Mouse (Mus musculus): ENCODE measurements around the gene Lrpprc. TPM values are rescaled to one million over a fixed set of nuclear protein-coding genes. Genes with fewer than 3 reads are reported as not detected.

Gene Lrpprc
- polyA plus RNA-seq, 1 experiment = 7.0 TPM

GRCm38 (mm10) chr17:84665691-84666090 lies 124.9 kb downstream of the Lrpprc start:
- TF ChIP-seq CTCF (IDR thresholded peaks at IDR 0.05; ENCODE audit: insufficient read depth, low read length) (no peak), POLR2A (IDR thresholded peaks at IDR 0.05; ENCODE audit: borderline replicate concordance, extremely low read depth, low read depth, low read length) (no peak)
- DNase-seq = no peak
- WGBS = 35% methylated on average over 9 of the region's 9 CpGs
- no peak overlapping the region for H3K4me3 ChIP-seq (replicated peaks; ENCODE audit: extremely low read depth, low read depth, low read length)
- H3K4me1 ChIP-seq (ENCODE audit: control insufficient read depth, insufficient read depth, low read length) = no peaks in the 10 kb centered on the region

DNA sequence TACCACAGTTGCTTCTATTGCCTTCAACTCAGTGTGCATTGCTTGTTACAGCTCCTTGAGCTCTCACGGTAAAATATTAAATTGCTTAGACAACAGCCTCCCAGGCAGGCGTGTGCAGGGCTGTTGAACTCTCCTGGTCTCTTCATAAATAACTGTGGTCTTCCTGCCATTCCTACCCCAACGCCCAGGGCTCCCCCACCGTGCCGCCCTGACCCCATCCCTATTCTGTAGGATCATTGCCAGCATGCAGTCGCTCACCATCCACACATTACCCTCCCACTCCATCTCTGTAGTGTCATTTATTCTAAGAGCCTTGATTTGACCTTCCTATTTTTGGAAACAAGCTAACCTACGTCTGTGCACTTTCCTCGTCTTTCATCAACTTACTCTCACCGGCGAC lies 125.5 kb downstream of the Lrpprc start:
- DNase-seq = no peak
- Histone ChIP-seq H3K4me1 (ENCODE audit: control insufficient read depth, insufficient read depth, low read length) (no peaks in the 10 kb centered on the region), H3K4me3 (replicated peaks; ENCODE audit: extremely low read depth, low read depth, low read length) (no peak overlapping the region)
- WGBS = 50% methylated on average over 10 of the region's 10 CpGs
- TF ChIP-seq POLR2A (IDR thresholded peaks at IDR 0.05; ENCODE audit: borderline replicate concordance, extremely low read depth, low read depth, low read length) (no peak), CTCF (IDR thresholded peaks at IDR 0.05; ENCODE audit: insufficient read depth, low read length) (no peak)

DNA sequence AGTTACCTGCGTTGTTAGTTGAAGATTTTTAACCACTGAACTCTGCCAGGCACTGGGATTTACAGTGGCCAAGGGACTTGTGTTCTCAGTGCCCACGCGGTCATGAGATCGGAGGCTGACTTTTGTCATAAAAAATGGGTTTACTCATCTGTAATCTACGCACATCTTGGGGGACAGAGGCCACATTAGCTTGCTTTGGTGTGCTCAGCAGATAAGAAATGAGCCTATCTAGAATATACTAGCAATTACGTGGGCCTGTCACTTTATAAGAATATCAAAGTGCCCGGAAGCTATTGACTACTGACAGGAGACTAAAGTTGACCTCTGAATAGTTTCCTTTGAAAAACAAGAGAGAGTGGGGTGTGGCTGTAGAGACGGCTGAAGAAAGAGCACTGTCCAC lies 131.6 kb downstream of the Lrpprc start:
- DNase-seq = no peak
- H3K4me3 ChIP-seq (replicated peaks; ENCODE audit: extremely low read depth, low read depth, low read length) = no peak overlapping the region
- H3K4me1 ChIP-seq (ENCODE audit: control insufficient read depth, insufficient read depth, low read length) = no peaks in the 10 kb centered on the region
- TF ChIP-seq CTCF (IDR thresholded peaks at IDR 0.05; ENCODE audit: insufficient read depth, low read length) = no peak
- TF ChIP-seq POLR2A (IDR thresholded peaks at IDR 0.05; ENCODE audit: borderline replicate concordance, extremely low read depth, low read depth, low read length) = no peak
- WGBS = 78% methylated on average over 8 of the region's 8 CpGs

- TF ChIP-seq CTCF (IDR thresholded peaks at IDR 0.05; ENCODE audit: insufficient read depth, low read length) = no peak
- TF ChIP-seq POLR2A (IDR thresholded peaks at IDR 0.05; ENCODE audit: borderline replicate concordance, extremely low read depth, low read depth, low read length) = no peak
- no peak for DNase-seq
- 47% methylated on average over 5 of the region's 5 CpGs for WGBS
- no peaks in the 10 kb centered on the region for H3K4me1 ChIP-seq (ENCODE audit: control insufficient read depth, insufficient read depth, low read length)
- H3K4me3 ChIP-seq (replicated peaks; ENCODE audit: extremely low read depth, low read depth, low read length) = no peak overlapping the region
Measured at GRCm38 (mm10) chr17:84658195-84658594, 132.4 kb downstream of the Lrpprc start.

DNA sequence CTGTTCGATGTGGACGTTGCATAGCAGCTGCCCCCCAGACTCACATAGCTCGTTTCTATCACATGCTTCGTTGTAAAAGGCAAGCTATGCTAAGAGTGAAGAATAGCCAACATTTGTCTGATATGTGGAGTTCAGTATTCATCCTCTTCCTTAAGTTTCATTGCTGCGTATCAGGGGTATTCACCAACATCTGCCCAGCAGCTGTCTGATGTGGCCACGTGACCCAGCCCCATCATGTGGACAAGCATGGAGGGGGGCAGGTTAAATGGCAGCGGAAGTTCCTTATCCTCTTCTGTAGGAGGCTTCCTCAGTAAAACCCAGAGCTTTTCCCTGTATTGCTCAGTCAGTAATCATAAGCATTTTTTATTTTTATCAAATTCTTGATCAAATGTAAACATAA lies 132.8 kb downstream of the Lrpprc start:
- Histone ChIP-seq H3K4me3 (replicated peaks; ENCODE audit: extremely low read depth, low read depth, low read length) (no peak overlapping the region), H3K4me1 (ENCODE audit: control insufficient read depth, insufficient read depth, low read length) (no peaks in the 10 kb centered on the region)
- 63% methylated on average over 7 of the region's 7 CpGs for WGBS
- no peak for DNase-seq
- TF ChIP-seq POLR2A (IDR thresholded peaks at IDR 0.05; ENCODE audit: borderline replicate concordance, extremely low read depth, low read depth, low read length) = no peak
- TF ChIP-seq CTCF (IDR thresholded peaks at IDR 0.05; ENCODE audit: insufficient read depth, low read length) = no peak

GRCm38 (mm10) chr17:84657422-84657732 lies 133.2 kb downstream of the Lrpprc start:
- no peak overlapping the region for H3K4me3 ChIP-seq (replicated peaks; ENCODE audit: extremely low read depth, low read depth, low read length)
- TF ChIP-seq CTCF (IDR thresholded peaks at IDR 0.05; ENCODE audit: insufficient read depth, low read length) = no peak
- TF ChIP-seq POLR2A (IDR thresholded peaks at IDR 0.05; ENCODE audit: borderline replicate concordance, extremely low read depth, low read depth, low read length) = no peak
- WGBS = 62% methylated on average over 3 of the region's 3 CpGs
- DNase-seq = no peak
- no peaks in the 10 kb centered on the region for H3K4me1 ChIP-seq (ENCODE audit: control insufficient read depth, insufficient read depth, low read length)

DNA sequence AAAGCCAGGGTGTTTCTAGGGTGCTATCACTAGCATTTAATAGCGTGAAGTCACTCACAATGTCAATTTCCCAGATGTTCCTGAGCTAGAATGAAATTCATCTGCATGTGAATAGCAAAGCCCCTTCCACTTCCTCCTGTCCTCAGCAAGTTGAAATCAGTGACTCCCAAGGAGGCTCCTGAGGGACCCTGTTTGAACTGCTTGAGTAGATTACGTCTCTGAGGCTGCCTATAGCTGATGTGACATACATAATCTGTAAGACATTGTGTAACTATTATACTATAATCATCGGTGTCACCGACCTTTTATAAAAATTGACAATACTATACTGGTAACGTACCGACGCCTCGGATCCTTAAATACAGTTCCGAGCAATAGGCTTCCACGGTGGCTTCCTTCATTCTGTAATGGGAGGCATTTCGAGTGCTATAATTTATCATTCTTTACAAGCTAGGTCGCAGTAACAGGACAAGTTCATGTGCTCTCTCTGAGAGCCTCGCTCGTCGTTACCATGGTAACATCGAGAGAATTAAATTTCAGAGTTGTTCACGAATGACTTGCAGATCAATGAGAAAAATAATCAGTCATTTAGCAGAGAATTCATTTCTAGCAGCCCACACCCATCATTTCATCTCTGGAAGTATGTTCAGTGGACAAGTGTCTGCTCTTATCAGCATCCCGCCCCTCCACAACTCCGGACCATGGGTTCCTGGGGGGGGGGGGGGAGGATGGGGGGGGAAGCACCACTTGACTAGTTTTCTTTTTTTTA lies 133.8 kb downstream of the Lrpprc start:
- TF ChIP-seq POLR2A (IDR thresholded peaks at IDR 0.05; ENCODE audit: borderline replicate concordance, extremely low read depth, low read depth, low read length) (no peak), CTCF (IDR thresholded peaks at IDR 0.05; ENCODE audit: insufficient read depth, low read length) (no peak)
- WGBS = 67% methylated on average over 19 of the region's 19 CpGs
- H3K4me1 ChIP-seq (ENCODE audit: control insufficient read depth, insufficient read depth, low read length) = no peaks in the 10 kb centered on the region
- no peak overlapping the region for H3K4me3 ChIP-seq (replicated peaks; ENCODE audit: extremely low read depth, low read depth, low read length)
- no peak for DNase-seq

DNA sequence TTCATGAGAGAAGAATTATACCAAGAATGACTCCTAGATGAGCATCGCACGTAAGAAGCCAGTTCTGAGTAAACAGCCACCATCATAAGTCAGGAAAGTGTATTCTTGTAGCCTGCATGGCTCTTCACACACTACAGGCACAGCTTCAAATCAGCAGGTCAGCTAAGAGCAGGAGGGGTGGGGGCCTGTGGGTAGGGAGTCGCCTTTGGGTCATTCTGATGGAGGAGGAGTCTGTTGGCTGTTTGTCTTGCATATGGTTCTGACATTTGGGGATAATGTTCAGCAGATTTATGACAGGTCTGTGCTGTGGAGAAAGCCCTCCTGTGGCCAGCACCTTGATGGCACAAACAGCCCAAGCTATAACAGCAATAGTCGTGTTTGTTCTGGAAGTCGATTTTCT lies 134.4 kb downstream of the Lrpprc start:
- no peak for DNase-seq
- 72% methylated on average over 5 of the region's 5 CpGs for WGBS

More for the DNA sequence above, 134.4 kb downstream of the Lrpprc start:
- Histone ChIP-seq H3K4me1 (ENCODE audit: control insufficient read depth, insufficient read depth, low read length) (no peaks in the 10 kb centered on the region), H3K4me3 (replicated peaks; ENCODE audit: extremely low read depth, low read depth, low read length) (no peak overlapping the region)
- TF ChIP-seq POLR2A (IDR thresholded peaks at IDR 0.05; ENCODE audit: borderline replicate concordance, extremely low read depth, low read depth, low read length) = no peak
- TF ChIP-seq CTCF (IDR thresholded peaks at IDR 0.05; ENCODE audit: insufficient read depth, low read length) = no peak

Other genes with a start within 250 kb of the Lrpprc start
- gene Dync2li1, start 164.3 kb downstream of the Lrpprc start, polyA plus RNA-seq (2012; rRNA removed) = 5.5 and 11.4 TPM in 2 replicates
- 0.06 and 0.19 TPM in 2 replicates for gene Abcg8, start 114.5 kb downstream of the Lrpprc start, polyA plus RNA-seq (2012; rRNA removed)
- 0.33 and 0.45 TPM in 2 replicates for gene Abcg5, start 107.8 kb downstream of the Lrpprc start, polyA plus RNA-seq (2012; rRNA removed)
- gene Ppm1b, start 166.0 kb upstream of the Lrpprc start, polyA plus RNA-seq (2012; rRNA removed) = 19.0 and 34.3 TPM in 2 replicates
- 0.24 and 0.33 TPM in 2 replicates for gene Slc3a1, start 237.6 kb upstream of the Lrpprc start, polyA plus RNA-seq (2012; rRNA removed)

All from lung, adult 2 months (tissue).